Mouse (Mus musculus) neural tube, embryonic 10.5 days (tissue): Measurements from ENCODE around the gene Diras2.

ENCODE experiments used
- DNase-seq: peaks from one replicate; pipeline ENCODE4 v3.0.0-alpha.2; 2017; ENCODE audit warnings: low spot score; ENCODE audit errors: extremely low spot score

The Diras2 gene

GRCm38 (mm10) chr13:52531121-52531520 lies at the start of gene Diras2:
Diras2 (minus strand) TSS chr13:52531279.
- no peak for DNase-seq

GRCm38 (mm10) chr13:52578776-52579175 lies 47.7 kb upstream of the Diras2 start:
- DNase-seq = no peak

- DNase-seq = no peak
Measured at GRCm38 (mm10) chr13:52577939-52578338, 46.9 kb upstream of the Diras2 start.

- DNase-seq = no peak
Measured at GRCm38 (mm10) chr13:52577326-52577920, 46.3 kb upstream of the Diras2 start.

GRCm38 (mm10) chr13:52576841-52577240 lies 45.8 kb upstream of the Diras2 start:
- no peak for DNase-seq

- no peak for DNase-seq
Measured at GRCm38 (mm10) chr13:52576021-52576614, 45.0 kb upstream of the Diras2 start.

GRCm38 (mm10) chr13:52575483-52575882 lies 44.4 kb upstream of the Diras2 start:
- DNase-seq = no peak

- no peak for DNase-seq
Measured at GRCm38 (mm10) chr13:52574311-52574710, 43.2 kb upstream of the Diras2 start.

- DNase-seq = no peak
Measured at GRCm38 (mm10) chr13:52572451-52573446, 41.7 kb upstream of the Diras2 start.

- DNase-seq = no peak
Measured at GRCm38 (mm10) chr13:52571591-52572384, 40.7 kb upstream of the Diras2 start.

- no peak for DNase-seq
Measured at GRCm38 (mm10) chr13:52570276-52570675, 39.2 kb upstream of the Diras2 start.

- DNase-seq = no peak
Measured at GRCm38 (mm10) chr13:52569194-52569769, 38.2 kb upstream of the Diras2 start.

GRCm38 (mm10) chr13:52566777-52567176 lies 35.7 kb upstream of the Diras2 start:
- DNase-seq = no peak

GRCm38 (mm10) chr13:52566188-52566760 lies 35.2 kb upstream of the Diras2 start:
- no peak for DNase-seq

GRCm38 (mm10) chr13:52565103-52565739 lies 34.1 kb upstream of the Diras2 start:
- no peak for DNase-seq

GRCm38 (mm10) chr13:52562166-52562571 lies 31.1 kb upstream of the Diras2 start:
- no peak for DNase-seq

GRCm38 (mm10) chr13:52561367-52562165 lies 30.5 kb upstream of the Diras2 start:
- no peak for DNase-seq

GRCm38 (mm10) chr13:52557421-52557820 lies 26.3 kb upstream of the Diras2 start:
- DNase-seq = no peak

GRCm38 (mm10) chr13:52554722-52555121 lies 23.6 kb upstream of the Diras2 start:
- no peak for DNase-seq
